Mouse (Mus musculus) midbrain, embryonic 11.5 days (tissue): Measurements from ENCODE around the gene Olfr535. TPM values are rescaled to one million over a fixed set of nuclear protein-coding genes. Genes with fewer than 3 reads are reported as not detected.

Experiments used
- ATAC-seq: fragments of 200-750 bp; cut with Nextera tagmentation; 2 replicates; pipeline ENCODE4 v1.8.0; 2017; ENCODE audit warnings: moderate TSS enrichment, moderate library complexity; ENCODE audit not compliant: low FRiP score
- DNase-seq: peaks from one replicate; pipeline ENCODE4 v3.0.0; 2015; ENCODE audit warnings: low spot score; ENCODE audit errors: missing footprints
- H3K27ac ChIP-seq: fragments of 300-500 bp; sonication (generic); 2 replicates; pipeline ENCODE4 v1.5.1; 2014; ENCODE audit warnings: low read depth, low read length
- H3K27me3 ChIP-seq: fragments of 300-500 bp; sonication (generic); 2 replicates; pipeline ENCODE4 v1.6.1; 2014; ENCODE audit warnings: mild to moderate bottlenecking, low read length, moderate library complexity, mixed read lengths; ENCODE audit not compliant: control insufficient read depth, insufficient read depth
- H3K36me3 ChIP-seq: fragments of 300-500 bp; sonication (generic); 2 replicates; pipeline ENCODE4 v1.6.1; 2014; ENCODE audit warnings: mild to moderate bottlenecking, low read length, moderate library complexity, mixed read lengths; ENCODE audit not compliant: control insufficient read depth, insufficient read depth
- H3K4me1 ChIP-seq: fragments of 300-500 bp; sonication (generic); 2 replicates; pipeline ENCODE4 v1.6.1; 2014; ENCODE audit warnings: low read length; ENCODE audit not compliant: control insufficient read depth, insufficient read depth
- H3K4me2 ChIP-seq: fragments of 300-500 bp; sonication (generic); 2 replicates; pipeline ENCODE4 v1.6.1; 2014; ENCODE audit warnings: mild to moderate bottlenecking, moderate library complexity
- H3K4me3 ChIP-seq: fragments of 300-500 bp; sonication (generic); 2 replicates; pipeline ENCODE4 v1.5.1; 2014; ENCODE audit warnings: low read depth, low read length
- H3K9ac ChIP-seq: fragments of 300-500 bp; sonication (generic); 2 replicates; pipeline ENCODE4 v1.6.1; 2014; ENCODE audit warnings: low read length
- H3K9me3 ChIP-seq: fragments of 300-500 bp; sonication (generic); 2 replicates; pipeline ENCODE4 v1.6.1; 2016; ENCODE audit warnings: low read length; ENCODE audit not compliant: control insufficient read depth
- WGBS: fragments of 180-500 bp; shearing (Covaris S2); extraction: QIAGEN DNeasy Blood & Tissue Kit; methylation state at CpG from one replicate; pipeline ENCODE4 v1.1.7; 2014; 5-methylcytosine and 5-hydroxymethylcytosine counted together
- polyA plus RNA-seq: library from polyadenylated mRNA; unstranded; fragments of >200 nt; fragmentation: Nextera tagmentation; extraction: Ambion mirVana; gene quantifications from 2 replicates; pipeline ENCODE4 v1.2.1, GENCODE M21; 2014

Gene Olfr535
- polyA plus RNA-seq, 1 experiment from 2014 or later: not detected

- H3K4me3 ChIP-seq: no peak overlapping the region
- no peaks in the 10 kb centered on the region for H3K9me3 ChIP-seq
- no peaks in the 10 kb centered on the region for H3K4me1 ChIP-seq
- H3K4me2 ChIP-seq: no peak overlapping the region
- ATAC-seq (no peak), DNase-seq (no peak)
- H3K9ac ChIP-seq: no peak overlapping the region
- H3K27me3 ChIP-seq: no peaks in the 10 kb centered on the region
- H3K27ac ChIP-seq: no peak overlapping the region
- 80% methylated on average over 2 of the region's 2 CpGs for WGBS
- no peaks in the 10 kb centered on the region for H3K36me3 ChIP-seq
Observed at GRCm38 (mm10) chr7:140539746-140540145, 55.7 kb downstream of the Olfr535 start.

Other genes starting within 250 kb of the Olfr535 start
- not detected in 2 replicates for gene 5830411N06Rik, start 236.9 kb upstream of the Olfr535 start, polyA plus RNA-seq
- gene Olfr525, start 163.4 kb upstream of the Olfr535 start, polyA plus RNA-seq: not detected in 2 replicates
- gene Olfr527, start 150.2 kb upstream of the Olfr535 start, polyA plus RNA-seq: not detected in 2 replicates
- gene Olfr60, start 122.5 kb upstream of the Olfr535 start, polyA plus RNA-seq: not detected in 2 replicates
- not detected in 2 replicates for gene Olfr530, start 107.9 kb upstream of the Olfr535 start, polyA plus RNA-seq
- gene Olfr531, start 81.3 kb upstream of the Olfr535 start, polyA plus RNA-seq: not detected in 2 replicates
- gene Olfr532, start 62.6 kb upstream of the Olfr535 start, polyA plus RNA-seq: not detected in 2 replicates
- gene Olfr533, start 20.8 kb upstream of the Olfr535 start, polyA plus RNA-seq: not detected in 2 replicates
- not detected in 2 replicates for gene Olfr536, start 23.2 kb downstream of the Olfr535 start, polyA plus RNA-seq
- gene Olfr538, start 83.7 kb downstream of the Olfr535 start, polyA plus RNA-seq: not detected in 2 replicates
- gene Olfr46, start 117.1 kb downstream of the Olfr535 start, polyA plus RNA-seq: 0.04 TPM in 1 of 2 replicates, not detected in the other
- not detected in 2 replicates for gene Olfr61, start 144.8 kb downstream of the Olfr535 start, polyA plus RNA-seq
- not detected in 2 replicates for gene Olfr53, start 162.2 kb downstream of the Olfr535 start, polyA plus RNA-seq
- not detected in 2 replicates for gene Olfr539, start 175.7 kb downstream of the Olfr535 start, polyA plus RNA-seq
- not detected in 2 replicates for gene Olfr45, start 197.7 kb downstream of the Olfr535 start, polyA plus RNA-seq
- gene Olfr541, start 213.1 kb downstream of the Olfr535 start, polyA plus RNA-seq: not detected in 2 replicates